Mouse (Mus musculus) embryonic fibroblast, embryonic 13.5 days (primary cell): ENCODE results near the gene Pttg1ip. TPM values are rescaled to one million over a fixed set of nuclear protein-coding genes. Genes with fewer than 3 reads are reported as not detected.
A peak's percentile ranks its signal among the peaks of the same experiment; 100 is the strongest.

Experiments used
- H3K27ac ChIP-seq: 2 replicates; pipeline ENCODE4 v1.5.1; 2012; ENCODE audit warnings: low read length, control low read depth, inconsistent platforms; ENCODE audit not compliant: insufficient read depth
- H3K4me1 ChIP-seq: 2 replicates; pipeline ENCODE4 v1.6.1; 2011; ENCODE audit warnings: low read length; ENCODE audit not compliant: control insufficient read depth, insufficient read depth
- H3K4me3 ChIP-seq: 2 replicates; pipeline ENCODE4 v1.5.1; 2011; ENCODE audit warnings: mild to moderate bottlenecking, control low read depth, low read length; ENCODE audit not compliant: insufficient read depth
- CTCF ChIP-seq: IDR thresholded peaks from 2 replicates; pipeline ENCODE4 v1.5.1; 2011; ENCODE audit warnings: mild to moderate bottlenecking, control low read depth, low read length, moderate library complexity, borderline replicate concordance; ENCODE audit not compliant: insufficient read depth
- POLR2A ChIP-seq: IDR thresholded peaks from 2 replicates; pipeline ENCODE4 v1.6.1; 2011; ENCODE audit warnings: low read depth, mild to moderate bottlenecking, control low read depth, low read length, moderate library complexity
- polyA plus RNA-seq: library from polyadenylated mRNA; stranded (reverse); fragments of >200 nt; gene quantifications from 2 replicates; pipeline ENCODE4 v1.2.4, GENCODE M21; 2011; ENCODE audit warnings: low read depth; ENCODE audit not compliant: missing spikeins, insufficient read length

Pttg1ip gene
- polyA plus RNA-seq, 1 experiment = 138 TPM

DNA sequence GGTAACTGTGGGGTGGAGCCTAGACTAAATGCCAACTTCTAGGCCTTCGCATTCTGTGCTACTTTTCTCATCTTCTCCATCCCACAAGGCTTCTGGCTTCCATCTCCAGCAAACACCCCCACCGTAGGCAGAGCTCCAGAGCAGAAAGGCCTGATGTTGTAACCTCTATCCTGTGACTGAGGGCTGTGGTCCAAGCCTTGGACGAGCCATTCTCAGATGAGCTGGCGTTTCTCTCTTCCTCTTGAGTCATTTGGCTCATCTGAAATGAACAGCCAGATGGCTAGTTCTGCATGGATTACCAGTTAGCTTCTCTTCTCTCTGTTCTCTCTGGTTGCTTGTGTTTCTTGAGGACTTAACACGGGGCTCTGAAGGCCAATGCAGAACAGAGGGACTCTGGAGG, 36.6 kb upstream of the Pttg1ip start:
- peak overlapping the region; percentile 30; the same call in 1 of the 2 replicates for H3K27ac ChIP-seq
- TF ChIP-seq POLR2A (no peak), CTCF (no peak)
- H3K4me3 ChIP-seq = no peak overlapping the region
- no peaks in the 10 kb centered on the region for H3K4me1 ChIP-seq

DNA sequence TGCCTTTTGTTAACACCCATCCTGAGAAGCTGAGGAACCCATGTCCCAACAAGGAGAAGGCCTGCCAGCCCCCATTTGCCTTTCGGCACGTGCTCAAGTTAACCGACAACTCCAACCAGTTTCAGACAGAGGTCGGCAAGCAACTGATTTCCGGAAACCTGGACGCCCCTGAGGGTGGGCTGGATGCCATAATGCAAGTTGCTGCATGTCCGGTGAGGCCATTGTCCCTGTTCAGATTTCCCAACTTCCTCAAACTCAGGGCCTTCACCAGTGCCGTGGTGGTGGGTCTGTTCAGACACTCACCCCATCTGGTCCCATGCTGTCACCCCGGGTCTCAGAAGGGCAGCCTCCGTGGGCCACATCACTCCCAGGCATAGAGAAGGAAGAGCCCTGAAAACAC, 32.9 kb upstream of the Pttg1ip start:
- no peak for TF ChIP-seq CTCF
- no peak for TF ChIP-seq POLR2A
- no peak overlapping the region for H3K4me3 ChIP-seq
- H3K4me1 ChIP-seq = no peaks in the 10 kb centered on the region
- H3K27ac ChIP-seq = no peak overlapping the region

DNA sequence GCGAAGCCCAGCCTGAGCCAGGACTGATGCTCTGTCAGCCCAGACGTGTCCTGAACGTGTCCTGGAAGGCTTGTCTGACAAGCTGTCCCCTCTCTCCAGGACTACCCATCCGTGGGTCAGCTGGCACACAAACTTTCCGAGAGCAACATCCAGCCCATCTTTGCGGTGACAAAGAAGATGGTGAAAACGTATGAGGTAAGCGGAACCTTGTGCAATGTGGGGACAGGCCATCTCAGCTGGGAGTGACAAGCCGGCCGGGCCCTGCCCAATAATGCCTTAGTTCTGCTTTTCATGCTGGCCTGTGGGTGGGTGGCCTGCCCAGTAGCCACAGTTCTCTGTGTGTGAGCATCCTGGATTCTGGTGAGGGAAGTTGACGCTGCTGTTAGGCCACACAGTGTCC, 30.6 kb upstream of the Pttg1ip start:
- H3K4me1 ChIP-seq = no peaks in the 10 kb centered on the region
- H3K27ac ChIP-seq = no peak overlapping the region
- H3K4me3 ChIP-seq = no peak overlapping the region
- TF ChIP-seq CTCF (no peak), POLR2A (no peak)

DNA sequence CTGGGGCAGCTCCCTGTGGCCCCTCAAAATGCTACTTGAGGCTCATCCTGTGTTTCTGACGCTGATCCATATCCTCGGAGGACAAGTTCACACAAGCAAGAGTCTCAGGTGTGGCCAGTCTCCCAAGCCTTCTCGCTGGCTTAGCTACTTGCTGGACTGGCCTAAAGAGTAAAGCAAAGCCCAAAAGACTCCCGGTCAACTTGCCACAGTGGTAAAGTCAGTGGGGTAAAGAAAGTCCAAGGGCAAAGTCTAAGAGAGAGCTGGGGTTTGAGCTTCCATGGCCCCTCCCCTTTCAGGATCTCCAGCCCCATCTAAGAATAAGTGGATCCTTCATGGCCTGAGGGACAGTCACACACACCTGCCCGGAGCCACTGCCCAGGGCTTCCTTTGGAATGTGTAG, 29.4 kb upstream of the Pttg1ip start:
- TF ChIP-seq POLR2A (no peak), CTCF (no peak)
- Histone ChIP-seq H3K27ac (no peak overlapping the region), H3K4me3 (no peak overlapping the region), H3K4me1 (no peaks in the 10 kb centered on the region)

DNA sequence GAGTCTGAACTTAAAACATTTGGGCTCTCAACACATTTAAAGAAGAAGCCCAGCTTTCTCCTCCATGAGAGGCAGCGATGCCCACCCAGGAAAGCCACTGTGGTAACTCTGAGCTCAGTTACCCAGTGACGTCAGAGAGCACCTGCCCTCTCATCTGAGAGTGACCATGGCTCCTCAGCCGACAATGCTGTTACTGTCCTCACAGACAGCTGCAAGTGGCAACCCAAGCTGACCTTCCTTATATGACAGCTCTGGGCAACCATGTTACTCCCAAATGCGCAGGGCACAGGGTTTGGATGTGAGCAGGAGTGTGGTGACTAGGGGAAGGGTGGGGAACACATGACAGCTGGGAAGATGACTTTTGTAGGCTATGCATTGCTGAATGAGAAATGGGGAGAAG, 28.2 kb upstream of the Pttg1ip start:
- Histone ChIP-seq H3K27ac (no peak overlapping the region), H3K4me1 (no peaks in the 10 kb centered on the region), H3K4me3 (no peak overlapping the region)
- no peak for TF ChIP-seq CTCF
- no peak for TF ChIP-seq POLR2A

DNA sequence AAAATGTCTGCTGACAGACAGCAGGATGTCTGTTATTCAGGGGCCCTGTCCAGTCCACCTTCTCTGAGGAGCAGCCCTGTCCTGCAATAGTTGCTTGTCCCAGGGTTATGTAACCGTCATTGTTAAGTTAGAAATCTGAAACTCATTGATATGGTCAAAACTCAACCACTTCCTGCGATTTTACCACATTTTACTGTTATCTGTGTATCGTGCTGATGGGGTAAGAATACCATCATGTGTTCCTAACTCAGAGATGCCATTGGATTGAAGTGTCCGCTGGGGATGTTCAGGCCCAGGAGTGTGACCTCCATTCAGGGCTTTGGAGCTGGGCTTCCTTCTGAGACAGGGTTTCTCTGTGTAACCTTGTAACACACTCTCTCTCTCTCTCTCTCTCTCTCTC, 26.6 kb upstream of the Pttg1ip start:
- no peaks in the 10 kb centered on the region for H3K4me1 ChIP-seq
- TF ChIP-seq CTCF = no peak
- TF ChIP-seq POLR2A = no peak
- no peak overlapping the region for H3K27ac ChIP-seq
- H3K4me3 ChIP-seq = no peak overlapping the region

DNA sequence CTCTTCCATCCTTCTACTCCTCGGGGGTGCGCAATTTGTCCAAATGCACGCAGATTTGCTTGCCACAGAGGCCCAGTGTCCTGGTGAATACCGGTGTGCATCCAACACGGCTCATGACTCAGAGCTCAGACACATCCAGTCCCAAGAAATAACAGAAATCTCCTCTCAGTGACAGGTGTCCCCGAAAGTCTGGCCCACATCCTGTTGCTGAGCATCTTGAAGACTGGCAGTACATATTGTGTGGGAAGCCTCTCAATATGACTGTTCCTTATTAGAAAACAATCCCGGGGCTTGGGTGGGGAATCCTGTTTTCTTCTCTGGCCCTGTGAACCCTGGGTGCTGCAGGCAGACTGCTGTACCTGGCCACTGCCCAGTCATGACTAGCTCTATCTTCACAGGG, 24.9 kb upstream of the Pttg1ip start:
- TF ChIP-seq CTCF (no peak), POLR2A (no peak)
- H3K4me3 ChIP-seq = no peak overlapping the region
- no peaks in the 10 kb centered on the region for H3K4me1 ChIP-seq
- no peak overlapping the region for H3K27ac ChIP-seq

DNA sequence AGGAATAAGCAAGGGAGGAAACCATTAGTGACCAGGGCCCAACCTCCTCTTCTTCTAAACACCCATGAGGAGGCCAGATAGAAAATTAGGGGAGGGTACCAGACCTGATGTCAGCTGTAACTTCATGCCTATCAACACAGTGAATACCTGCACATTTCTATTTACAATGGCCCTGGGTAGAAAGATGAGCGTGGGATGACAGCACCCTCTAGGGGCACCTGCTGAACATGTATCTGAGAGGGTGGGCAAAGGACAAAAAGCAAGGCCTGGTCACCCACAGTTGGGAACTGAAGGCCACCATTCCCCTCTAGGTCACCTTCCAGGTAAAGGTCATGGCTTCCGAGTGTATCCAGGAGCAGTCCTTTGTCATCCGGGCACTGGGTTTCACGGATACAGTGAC, 23.9 kb upstream of the Pttg1ip start:
- Histone ChIP-seq H3K4me3 (no peak overlapping the region), H3K4me1 (no peaks in the 10 kb centered on the region), H3K27ac (no peak overlapping the region)
- TF ChIP-seq CTCF = no peak
- TF ChIP-seq POLR2A = no peak

DNA sequence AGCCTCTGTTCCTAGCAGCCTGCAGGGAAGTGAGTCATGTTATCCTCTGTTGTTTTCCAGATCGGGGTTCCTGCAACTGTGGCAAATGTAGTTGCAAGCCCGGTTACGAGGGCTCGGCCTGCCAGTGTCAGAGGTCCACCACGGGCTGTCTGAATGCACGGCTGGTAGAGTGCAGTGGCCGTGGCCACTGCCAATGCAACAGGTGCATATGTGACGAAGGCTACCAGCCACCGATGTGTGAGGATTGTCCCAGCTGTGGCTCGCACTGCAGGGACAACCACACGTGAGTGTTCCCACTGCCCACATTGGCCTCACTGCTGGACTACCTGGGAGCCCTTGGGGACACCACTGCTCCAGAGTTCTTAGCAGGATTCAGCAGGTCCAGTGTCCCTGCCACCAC, 21.4 kb upstream of the Pttg1ip start:
- Histone ChIP-seq H3K4me1 (no peaks in the 10 kb centered on the region), H3K4me3 (no peak overlapping the region), H3K27ac (no peak overlapping the region)
- TF ChIP-seq CTCF (no peak), POLR2A (no peak)

DNA sequence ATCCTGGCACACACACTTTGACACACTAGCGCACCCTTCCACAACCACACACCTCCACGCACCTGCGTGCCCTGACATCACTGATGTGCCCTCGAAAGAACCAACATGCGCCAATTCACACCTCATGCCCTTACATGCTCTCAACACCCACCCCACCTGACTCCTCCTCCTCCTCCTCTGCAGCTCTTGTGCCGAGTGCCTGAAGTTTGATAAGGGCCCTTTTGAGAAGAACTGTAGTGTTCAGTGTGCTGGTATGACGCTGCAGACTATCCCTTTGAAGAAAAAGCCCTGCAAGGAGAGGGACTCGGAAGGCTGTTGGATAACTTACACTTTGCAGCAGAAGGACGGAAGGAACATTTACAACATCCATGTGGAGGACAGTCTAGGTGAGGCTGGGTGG, 20.7 kb upstream of the Pttg1ip start:
- Histone ChIP-seq H3K4me1 (no peaks in the 10 kb centered on the region), H3K4me3 (no peak overlapping the region), H3K27ac (no peak overlapping the region)
- TF ChIP-seq CTCF = no peak
- no peak for TF ChIP-seq POLR2A

DNA sequence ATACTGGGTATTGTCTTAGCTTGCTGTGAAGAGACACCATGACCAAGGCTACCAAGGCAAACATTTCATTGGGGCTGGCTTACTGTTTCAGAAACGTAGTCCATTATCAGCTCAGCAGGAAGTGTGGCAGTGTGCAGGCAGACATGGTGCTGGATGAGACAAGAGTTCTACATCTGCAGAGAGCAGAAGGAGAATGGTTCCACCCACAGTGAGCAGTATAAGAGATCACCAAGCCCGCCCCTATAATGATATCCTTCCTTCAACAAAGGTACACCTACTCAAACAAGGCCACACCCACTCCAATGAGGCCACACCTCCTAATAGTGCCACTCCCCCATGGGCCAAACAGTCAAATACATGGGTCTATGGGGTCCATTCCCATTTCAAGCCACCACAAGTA, 20.0 kb upstream of the Pttg1ip start:
- H3K4me1 ChIP-seq = no peaks in the 10 kb centered on the region
- TF ChIP-seq CTCF (no peak), POLR2A (no peak)

More for the DNA sequence above, 20.0 kb upstream of the Pttg1ip start:
- Histone ChIP-seq H3K27ac (no peak overlapping the region), H3K4me3 (no peak overlapping the region)
